Mouse (Mus musculus): ENCODE measurements at regions not wholly inside any gene's neighbourhood (a gene's known extent, or its start where the extent isn't known, plus 50 kb on each side); places are given as distances from the start of the nearest gene placed in this dataset.

- TF ChIP-seq POLR2A (IDR thresholded peaks at IDR 0.05; ENCODE audit: borderline replicate concordance, insufficient read depth, low read length) (no peak), CTCF (IDR thresholded peaks at IDR 0.05; ENCODE audit: borderline replicate concordance, insufficient read depth, low read depth, low read length) (no peak)
These were observed 70.0 kb downstream of the 1190002N15Rik start for GRCm38 (mm10) chr9:94467846-94468245.

Measured in cerebellum, adult 2 months (tissue).